39 mouse cellular contexts compared by ENCODE assay signal in the genomic region with DNA sequence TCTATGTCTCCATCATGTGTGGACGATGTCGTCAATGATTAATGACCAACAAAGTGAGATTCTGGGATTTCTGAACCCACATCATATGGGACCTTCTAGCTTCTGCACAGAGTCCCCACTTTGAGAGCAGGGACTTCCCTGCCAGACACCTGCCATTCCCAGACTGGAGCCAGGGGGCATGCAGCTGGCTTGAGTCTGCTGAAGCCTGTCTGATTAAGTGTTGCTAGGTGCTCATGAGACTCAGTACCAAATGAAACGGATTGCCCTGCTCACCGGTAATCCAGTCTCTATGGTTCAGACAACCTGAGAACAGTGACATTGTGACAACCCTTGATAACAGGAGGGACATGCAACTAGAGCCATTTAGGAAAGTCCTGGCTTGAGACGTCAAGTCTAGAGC. TPM values are rescaled to one million over a fixed set of nuclear protein-coding genes. Genes with fewer than 3 reads are reported as not detected.
DNase-seq lines count a peak whose midpoint lies in the region; ATAC-seq and TF ChIP-seq lines count a peak whose summit lies in the region.
"Had no signal": no experiment of that assay in that cellular context is flagged by ENCODE, and none has a peak within 500 bp of the region (broad histone marks: within the 10 kb centered on the region; RNA-seq: fewer than 3 reads in every experiment).

No protein-coding gene starts in this region.

- H3K27ac ChIP-seq in forebrain, postnatal 0 days (ENCODE audit: low read depth, low read length): no peak overlapping the region
- H3K27ac ChIP-seq in forebrain, embryonic 11.5 days (ENCODE audit: low read depth, low read length): no peak overlapping the region
- H3K27ac ChIP-seq in kidney, postnatal 0 days: no peak overlapping the region
- H3K27ac ChIP-seq in midbrain, postnatal 0 days (ENCODE audit: low read depth, low read length): no peak overlapping the region
- H3K27ac ChIP-seq in midbrain, embryonic 11.5 days (ENCODE audit: low read depth, low read length): no peak overlapping the region
- H3K27ac ChIP-seq: embryonic facial prominence, embryonic 13.5 days; forebrain, embryonic 10.5 days; heart, embryonic 10.5 days; heart, embryonic 15.5 days; hindbrain, embryonic 13.5 days; layer of hippocampus, adult 2 months; left cerebral cortex, adult 2 months; liver, embryonic 13.5 days; lung, embryonic 15.5 days; midbrain, embryonic 13.5 days; neural tube, embryonic 15.5 days; stomach, embryonic 15.5 days had no signal

- 82% methylated on average over 5 of the region's 5 CpGs for WGBS in forebrain, postnatal 0 days
- 88% methylated on average over 5 of the region's 5 CpGs for WGBS in forebrain, embryonic 11.5 days
- 87% methylated on average over 5 of the region's 5 CpGs for WGBS in kidney, postnatal 0 days
- WGBS in midbrain, postnatal 0 days: 82% methylated on average over 5 of the region's 5 CpGs
- WGBS in midbrain, embryonic 11.5 days: 85% methylated on average over 5 of the region's 5 CpGs

- H3K9me3 ChIP-seq in forebrain, postnatal 0 days (ENCODE audit: low read length): no peaks in the 10 kb centered on the region
- H3K9me3 ChIP-seq in forebrain, embryonic 11.5 days (ENCODE audit: control insufficient read depth, low read length): no peaks in the 10 kb centered on the region
- H3K9me3 ChIP-seq in kidney, postnatal 0 days (replicated peaks; ENCODE audit: low read length): no peaks in the 10 kb centered on the region
- H3K9me3 ChIP-seq in midbrain, postnatal 0 days (ENCODE audit: low read length): no peaks in the 10 kb centered on the region
- H3K9me3 ChIP-seq in midbrain, embryonic 11.5 days (ENCODE audit: control insufficient read depth, low read length): no peaks in the 10 kb centered on the region
- H3K9me3 ChIP-seq: embryonic facial prominence, embryonic 13.5 days; forebrain, embryonic 10.5 days; heart, embryonic 10.5 days; heart, embryonic 15.5 days; hindbrain, embryonic 13.5 days; liver, embryonic 13.5 days; lung, embryonic 15.5 days; megakaryocyte, embryonic 14.5 days; midbrain, embryonic 13.5 days; neural tube, embryonic 15.5 days; stomach, embryonic 15.5 days had no signal

- no peak overlapping the region for H3K9ac ChIP-seq in forebrain, postnatal 0 days
- H3K9ac ChIP-seq in forebrain, embryonic 11.5 days (ENCODE audit: low read length): no peak overlapping the region
- H3K9ac ChIP-seq in kidney, postnatal 0 days (ENCODE audit: low read depth, low read length): no peak overlapping the region
- H3K9ac ChIP-seq in midbrain, postnatal 0 days (replicated peaks; ENCODE audit: low read length, poor library complexity, severe bottlenecking): no peak overlapping the region
- H3K9ac ChIP-seq in midbrain, embryonic 11.5 days (ENCODE audit: low read length): no peak overlapping the region
- H3K9ac ChIP-seq: embryonic facial prominence, embryonic 13.5 days; heart, embryonic 15.5 days; hindbrain, embryonic 13.5 days; liver, embryonic 13.5 days; lung, embryonic 15.5 days; midbrain, embryonic 13.5 days; neural tube, embryonic 15.5 days; stomach, embryonic 15.5 days had no signal

- no peaks in the 10 kb centered on the region for H3K27me3 ChIP-seq in forebrain, postnatal 0 days (ENCODE audit: insufficient read depth, low read length)
- H3K27me3 ChIP-seq in forebrain, embryonic 11.5 days (ENCODE audit: control insufficient read depth, insufficient read depth, low read length): no peaks in the 10 kb centered on the region
- peaks cover 3% of the 10 kb centered on the region; the same call in 1 of the 2 replicates for H3K27me3 ChIP-seq in kidney, postnatal 0 days (ENCODE audit: insufficient read depth, low read length)
- no peaks in the 10 kb centered on the region for H3K27me3 ChIP-seq in midbrain, postnatal 0 days (ENCODE audit: insufficient read depth, low read length)
- H3K27me3 ChIP-seq in midbrain, embryonic 11.5 days (ENCODE audit: control insufficient read depth, insufficient read depth, low read length): no peaks in the 10 kb centered on the region

- no peak overlapping the region for H3K4me2 ChIP-seq in forebrain, postnatal 0 days (ENCODE audit: low read depth)
- no peak overlapping the region for H3K4me2 ChIP-seq in forebrain, embryonic 11.5 days (ENCODE audit: low read depth, low read length, severe bottlenecking)
- H3K4me2 ChIP-seq in kidney, postnatal 0 days (ENCODE audit: low read length): no peak overlapping the region
- no peak overlapping the region for H3K4me2 ChIP-seq in midbrain, postnatal 0 days (ENCODE audit: low read depth, low read length, poor library complexity, severe bottlenecking)
- no peak overlapping the region for H3K4me2 ChIP-seq in midbrain, embryonic 11.5 days
- H3K4me2 ChIP-seq: embryonic facial prominence, embryonic 13.5 days; heart, embryonic 15.5 days; hindbrain, embryonic 13.5 days; liver, embryonic 13.5 days; lung, embryonic 15.5 days; midbrain, embryonic 13.5 days; neural tube, embryonic 15.5 days; stomach, embryonic 15.5 days had no signal

- no peaks in the 10 kb centered on the region for H3K4me1 ChIP-seq in forebrain, postnatal 0 days (ENCODE audit: insufficient read depth)
- no peaks in the 10 kb centered on the region for H3K4me1 ChIP-seq in forebrain, embryonic 11.5 days (replicated peaks; ENCODE audit: control insufficient read depth, insufficient read depth, low read length)
- H3K4me1 ChIP-seq in kidney, postnatal 0 days (replicated peaks; ENCODE audit: insufficient read depth, low read length): no peaks in the 10 kb centered on the region
- H3K4me1 ChIP-seq in midbrain, postnatal 0 days (ENCODE audit: insufficient read depth, low read length): no peaks in the 10 kb centered on the region
- no peaks in the 10 kb centered on the region for H3K4me1 ChIP-seq in midbrain, embryonic 11.5 days (ENCODE audit: control insufficient read depth, insufficient read depth, low read length)
- H3K4me1 ChIP-seq: heart, embryonic 15.5 days; hindbrain, embryonic 13.5 days; liver, embryonic 13.5 days; neural tube, embryonic 15.5 days had no signal

- no peaks in the 10 kb centered on the region for H3K36me3 ChIP-seq in forebrain, postnatal 0 days (ENCODE audit: insufficient read depth)
- H3K36me3 ChIP-seq in forebrain, embryonic 11.5 days (ENCODE audit: control insufficient read depth, insufficient read depth, low read length): no peaks in the 10 kb centered on the region
- no peaks in the 10 kb centered on the region for H3K36me3 ChIP-seq in kidney, postnatal 0 days (ENCODE audit: insufficient read depth, low read length)
- no peaks in the 10 kb centered on the region for H3K36me3 ChIP-seq in midbrain, postnatal 0 days (ENCODE audit: insufficient read depth, low read length)
- H3K36me3 ChIP-seq in midbrain, embryonic 11.5 days (ENCODE audit: control insufficient read depth, insufficient read depth, low read length): no peaks in the 10 kb centered on the region
- H3K36me3 ChIP-seq: embryonic facial prominence, embryonic 13.5 days; forebrain, embryonic 10.5 days; heart, embryonic 10.5 days; heart, embryonic 15.5 days; hindbrain, embryonic 13.5 days; liver, embryonic 13.5 days; lung, embryonic 15.5 days; midbrain, embryonic 13.5 days; neural tube, embryonic 15.5 days; stomach, embryonic 15.5 days had no signal

- peak; percentile 17; the same call in 1 of the 2 replicates for TF ChIP-seq CTCF in forebrain, postnatal 0 days (IDR thresholded peaks at IDR 0.05; ENCODE audit: low read depth)
- peak; percentile 36; the same call in 1 of the 2 replicates for TF ChIP-seq CTCF in kidney, postnatal 0 days (IDR thresholded peaks at IDR 0.05; ENCODE audit: low read depth)
- TF ChIP-seq CTCF in midbrain, postnatal 0 days (IDR thresholded peaks at IDR 0.05): peak; percentile 49

- H3K4me3 ChIP-seq in forebrain, postnatal 0 days (ENCODE audit: low read depth, low read length): no peak overlapping the region
- no peak overlapping the region for H3K4me3 ChIP-seq in forebrain, embryonic 11.5 days (ENCODE audit: low read depth, low read length)
- no peak overlapping the region for H3K4me3 ChIP-seq in kidney, postnatal 0 days (replicated peaks; ENCODE audit: low read depth, low read length)
- no peak overlapping the region for H3K4me3 ChIP-seq in midbrain, postnatal 0 days (ENCODE audit: low read depth, low read length)
- no peak overlapping the region for H3K4me3 ChIP-seq in midbrain, embryonic 11.5 days (ENCODE audit: low read depth, low read length)
- H3K4me3 ChIP-seq: embryonic facial prominence, embryonic 13.5 days; forebrain, embryonic 10.5 days; heart, embryonic 10.5 days; heart, embryonic 15.5 days; hindbrain, embryonic 13.5 days; layer of hippocampus, adult 2 months; left cerebral cortex, adult 2 months; liver, embryonic 13.5 days; lung, embryonic 15.5 days; megakaryocyte, embryonic 14.5 days; midbrain, embryonic 13.5 days; neural tube, embryonic 15.5 days; stomach, embryonic 15.5 days had no signal

- ATAC-seq in forebrain, postnatal 0 days: no peak
- no peak for ATAC-seq in forebrain, embryonic 11.5 days (replicated peaks; ENCODE audit: low FRiP score)
- ATAC-seq in kidney, postnatal 0 days (replicated peaks; ENCODE audit: low FRiP score, low read depth): no peak
- no peak for ATAC-seq in midbrain, postnatal 0 days (ENCODE audit: low FRiP score)
- no peak for ATAC-seq in midbrain, embryonic 11.5 days (ENCODE audit: low FRiP score)
- ATAC-seq: forebrain, embryonic 16.5 days; inflammation-experienced regulatory T-cells, adult 6 months; midbrain, embryonic 13.5 days had no signal

- DNase-seq in forebrain, postnatal 0 days: no peak
- DNase-seq in forebrain, embryonic 11.5 days (ENCODE audit: low spot score): no peak
- DNase-seq in kidney, postnatal 0 days (ENCODE audit: low spot score): no peak
- no peak for DNase-seq in kidney, adult 8-10 months
- DNase-seq in midbrain, postnatal 0 days (ENCODE audit: low spot score): no peak
- DNase-seq in midbrain, embryonic 11.5 days (ENCODE audit: low spot score, missing footprints): no peak
- no peak for DNase-seq in right cerebral cortex, adult 18-20 months
- DNase-seq: adrenal gland, postnatal 25 days; cerebellum, adult 18-20 months; gastrocnemius, postnatal 14 days; heart, adult 11 months; heart, postnatal 4 days; kidney, postnatal 36 days; liver, embryonic 13.5 days; lung, postnatal 4 days; retina, postnatal 1 day; right cerebral cortex, postnatal 25 days; thymus, postnatal 14 days had no signal

RNA-seq across cellular contexts. Expression of a gene that starts 1.3 kb away (rescaled TPM):
- total RNA-seq in forebrain, postnatal 0 days (2014; rRNA removed): not detected in 2 replicates
- 0.02 and 0.03 TPM in 2 replicates for polyA plus RNA-seq in forebrain, postnatal 0 days (2015; fragmentation: Nextera tagmentation; extraction: Ambion mirVana)
- not detected in 2 replicates for polyA plus RNA-seq in forebrain, embryonic 11.5 days (2014; fragmentation: Nextera tagmentation; extraction: Ambion mirVana)
- polyA plus RNA-seq in kidney, postnatal 0 days (2015; fragmentation: Nextera tagmentation; extraction: Ambion mirVana): not detected in 2 replicates
- total RNA-seq in midbrain, postnatal 0 days (2014; rRNA removed): not detected in 2 replicates
- not detected in 2 replicates for polyA plus RNA-seq in midbrain, postnatal 0 days (2015; fragmentation: Nextera tagmentation; extraction: Ambion mirVana)
- polyA plus RNA-seq in midbrain, embryonic 11.5 days (2014; fragmentation: Nextera tagmentation; extraction: Ambion mirVana): not detected in 2 replicates
- total RNA-seq: adrenal gland, adult 18-20 months; adrenal gland, postnatal 25 days; gastrocnemius, postnatal 14 days; heart, postnatal 4 days; layer of hippocampus, adult 2 months; layer of hippocampus, postnatal 14 days; left cerebral cortex, adult 2 months; MEL; monocyte, adult 5-6 weeks had no signal
- polyA plus RNA-seq: forebrain, embryonic 10.5 days; heart, embryonic 10.5 days; inflammation-experienced regulatory T-cells, adult 6 months; kidney, embryonic 14.5 days; liver, embryonic 13.5 days; midbrain, embryonic 13.5 days; neural tube, embryonic 15.5 days had no signal

RNA-seq across cellular contexts. Expression of a gene that starts 49.5 kb away (rescaled TPM):
- total RNA-seq in forebrain, postnatal 0 days (2014; rRNA removed): 0.05 TPM in 1 of 2 replicates, not detected in the other
- polyA plus RNA-seq in forebrain, postnatal 0 days (2015; fragmentation: Nextera tagmentation; extraction: Ambion mirVana): 0.09 TPM in 1 of 2 replicates, not detected in the other
- not detected in 2 replicates for polyA plus RNA-seq in forebrain, embryonic 11.5 days (2014; fragmentation: Nextera tagmentation; extraction: Ambion mirVana)
- not detected in 2 replicates for polyA plus RNA-seq in kidney, postnatal 0 days (2015; fragmentation: Nextera tagmentation; extraction: Ambion mirVana)
- 0.16 and 0.42 TPM in 2 replicates for total RNA-seq in midbrain, postnatal 0 days (2014; rRNA removed)
- 0.12 TPM in 1 of 2 replicates, not detected in the other for polyA plus RNA-seq in midbrain, postnatal 0 days (2015; fragmentation: Nextera tagmentation; extraction: Ambion mirVana)
- 0.05 TPM in 1 of 2 replicates, not detected in the other for polyA plus RNA-seq in midbrain, embryonic 11.5 days (2014; fragmentation: Nextera tagmentation; extraction: Ambion mirVana)
- total RNA-seq: common myeloid progenitor, adult 5-6 weeks; layer of hippocampus, adult 2 months; layer of hippocampus, postnatal 14 days; left cerebral cortex, postnatal 36 days; MEL had no signal
- polyA plus RNA-seq: forebrain, embryonic 10.5 days; forebrain, embryonic 16.5 days; kidney, embryonic 14.5 days; midbrain, embryonic 13.5 days had no signal
